In genomic region chr10:56114951-56115635, GRCm38 (mm10) we compare ENCODE assay signal across 8 mouse cellular contexts. TPM values are rescaled to one million over a fixed set of nuclear protein-coding genes. Genes with fewer than 3 reads are reported as not detected.
DNase-seq lines count a peak whose midpoint lies in the region; ATAC-seq lines count a peak whose summit lies in the region.

No protein-coding gene starts in this region.

- H3K4me3 ChIP-seq in macrophage (ENCODE audit: inconsistent target): peak overlapping the region; percentile 18; the same call in 1 of the 2 replicates

- peak; percentile 90 for ATAC-seq in activated CD4-positive, CD25-positive, alpha-beta regulatory T cell, adult 4 months

- no peaks in the 10 kb centered on the region for H3K79me2 ChIP-seq in macrophage (ENCODE audit: inconsistent target)

- no peak overlapping the region for H3K27ac ChIP-seq in macrophage

- peak; percentile 85 for DNase-seq in embryo, embryonic 10 days (ENCODE audit: low spot score)
- peak; percentile 66 for DNase-seq in gastrocnemius, postnatal 14 days
- DNase-seq in induced T-regulatory cell, adult 2 months (ENCODE audit: low read depth): peak; percentile 78
- peak; percentile 71 to 72 for DNase-seq in left cerebral cortex, adult 8-10 months (ENCODE audit: low spot score in 2 of 2)
- peak; percentile 32 for DNase-seq in retina, postnatal 7 days (ENCODE audit: low read depth, low spot score)
- DNase-seq in thymus, postnatal 4 days: peak; percentile 82

- intact Hi-C loops in gastrocnemius, postnatal 14 days (cut with DNase I; ENCODE audit: low total_unique reads): no loop called here

- 18% methylated on average over 39 of the region's 50 CpGs for WGBS in macrophage (ENCODE audit: missing documents)

- H3K36me3 ChIP-seq in macrophage (ENCODE audit: inconsistent target): no peaks in the 10 kb centered on the region

RNA-seq across cellular contexts. Expression of gene Msl3l2, which starts 8.4 kb away (rescaled TPM):
- 1 to 10 TPM; 2.0 to 2.1 TPM for polyA plus RNA-seq in activated CD4-positive, CD25-positive, alpha-beta regulatory T cell, adult 4 months (2017; shearing (Covaris generic))
- total RNA-seq in gastrocnemius, postnatal 14 days (2021): 1 to 10 TPM; 1.8 to 2.2 TPM
- 10 to 100 TPM in 3 of 4 experiments, 1 to 10 TPM in 1; 8.6 to 16.4 (median 14.6) TPM for total RNA-seq in left cerebral cortex, adult 8-10 months (2022)
- total RNA-seq in macrophage (2018; cell fraction: chromatin; rRNA removed): 1 to 10 TPM in 15 of 26 experiments, under 1 TPM in 5, not detected in 6; 0.40 to 8.5 (median 2.2) TPM
- 10 to 100 TPM in 8 of 26 experiments, 1 to 10 TPM in 17, under 1 TPM in 1; 0.66 to 16.9 (median 4.9) TPM for total RNA-seq in macrophage (2018; cell fraction: cytosol; rRNA removed)
- 10 to 100 TPM in 5 of 26 experiments, 1 to 10 TPM in 14, under 1 TPM in 6, not detected in 1; 0.44 to 18.3 (median 4.1) TPM for total RNA-seq in macrophage (2018; cell fraction: nucleus; rRNA removed)
- 2.3 to 5.8 TPM (median 3.0 TPM) in 3 replicates for polyA plus RNA-seq in macrophage (2018)

Comparison
In these comparisons a context has a peak if more than half of its experiments do, and no peak if none do; other contexts are left out.
1. DNase-seq: peak in every context shown above with its lines; median percentile 85 in embryo, embryonic 10 days; 82 in thymus, postnatal 4 days; 78 in induced T-regulatory cell, adult 2 months; 72 in left cerebral cortex, adult 8-10 months; 66 in gastrocnemius, postnatal 14 days; 32 in retina, postnatal 7 days.